Mouse (Mus musculus) lung, postnatal 25 days (tissue): Measurements from ENCODE around the gene Ccr6.

Experiments
- DNase-seq: peaks from one replicate; pipeline ENCODE4 v3.0.0; 2022; ENCODE audit warnings: low spot score

Gene Ccr6

DNA sequence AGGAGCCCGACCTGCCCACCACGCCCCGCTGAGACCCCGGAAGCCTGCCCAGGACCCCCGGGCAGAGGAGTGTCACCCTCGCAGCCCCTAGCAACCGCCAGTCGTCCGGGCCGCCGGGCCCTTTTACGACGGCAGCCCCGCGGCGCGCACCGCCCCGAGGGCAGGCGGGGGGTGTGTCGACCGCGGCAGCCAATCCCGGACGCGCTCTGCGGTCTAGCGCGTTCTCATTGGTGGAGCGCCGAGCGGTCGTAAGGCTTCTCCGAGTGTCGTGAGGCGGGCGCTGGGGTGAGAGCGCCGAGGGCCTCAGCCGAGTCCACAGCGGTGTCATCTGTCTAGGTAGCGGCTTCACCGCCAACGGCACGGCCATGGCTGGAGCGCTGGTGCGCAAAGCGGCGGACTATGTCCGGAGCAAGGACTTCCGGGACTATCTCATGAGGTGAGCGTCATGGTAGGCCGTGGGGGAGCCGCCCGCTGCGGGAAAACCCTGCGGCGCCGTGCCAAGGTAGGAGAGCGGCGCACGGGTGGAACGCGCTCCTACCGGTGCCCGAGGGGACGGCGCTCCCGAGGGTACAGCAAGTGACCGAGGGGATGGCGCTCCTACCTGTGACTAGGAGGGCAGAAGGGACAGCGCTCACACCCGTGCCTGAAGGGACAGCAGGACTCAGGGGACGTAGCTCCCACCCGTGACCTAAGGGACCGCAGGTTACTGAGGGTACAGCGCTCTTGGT, 47.8 kb downstream of the Ccr6 start:
- peak; percentile 96 for DNase-seq

DNA sequence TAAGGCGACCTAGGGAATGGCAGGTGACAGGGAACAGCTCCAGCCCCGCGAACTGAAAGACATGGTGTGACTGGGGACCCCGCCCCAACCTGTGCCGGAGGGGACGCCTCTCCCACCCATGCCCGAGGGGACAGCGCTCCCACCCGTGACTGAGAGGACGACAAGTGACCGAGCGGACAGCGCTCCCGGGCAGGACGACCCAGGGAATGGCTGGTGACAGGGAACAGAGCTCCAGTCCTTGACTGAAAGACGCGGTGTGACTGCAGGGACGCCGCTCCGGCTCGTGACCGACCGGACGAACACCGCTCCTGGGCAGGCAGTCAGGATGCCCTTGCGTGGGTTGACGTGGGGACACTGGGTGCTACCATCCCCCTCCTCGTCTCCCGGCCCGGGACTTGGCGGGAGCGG, 48.4 kb downstream of the Ccr6 start:
- peak; percentile 26 for DNase-seq

GRCm38 (mm10) chr17:8285056-8285455, 49.2 kb downstream of the Ccr6 start:
- no peak for DNase-seq

GRCm38 (mm10) chr17:8286987-8287386, 51.1 kb downstream of the Ccr6 start:
- DNase-seq: no peak

- DNase-seq: no peak
Measured at GRCm38 (mm10) chr17:8289993-8290679, 54.3 kb downstream of the Ccr6 start.

DNA sequence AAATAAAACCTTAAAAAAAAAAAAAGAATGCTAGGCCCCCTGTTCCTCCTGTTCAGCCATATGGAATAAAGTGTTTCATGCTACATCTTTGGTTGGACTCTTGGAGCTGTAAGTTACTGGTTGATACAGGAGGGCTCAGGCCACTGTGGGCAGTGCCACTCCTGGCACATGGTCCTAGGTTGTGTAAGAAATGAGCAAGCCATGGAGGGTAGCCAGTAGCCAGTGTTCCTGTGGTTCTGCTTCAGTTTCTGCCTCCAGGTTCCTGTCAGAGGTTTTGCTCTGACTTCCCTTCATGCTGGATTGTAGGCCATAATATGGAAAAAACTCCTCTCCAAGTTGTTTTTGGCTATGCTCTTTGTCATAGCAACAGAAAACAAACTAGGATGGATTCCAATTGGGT, 54.9 kb downstream of the Ccr6 start:
- DNase-seq: no peak

- no peak for DNase-seq
Measured at GRCm38 (mm10) chr17:8295825-8296224, 60.0 kb downstream of the Ccr6 start.

DNA sequence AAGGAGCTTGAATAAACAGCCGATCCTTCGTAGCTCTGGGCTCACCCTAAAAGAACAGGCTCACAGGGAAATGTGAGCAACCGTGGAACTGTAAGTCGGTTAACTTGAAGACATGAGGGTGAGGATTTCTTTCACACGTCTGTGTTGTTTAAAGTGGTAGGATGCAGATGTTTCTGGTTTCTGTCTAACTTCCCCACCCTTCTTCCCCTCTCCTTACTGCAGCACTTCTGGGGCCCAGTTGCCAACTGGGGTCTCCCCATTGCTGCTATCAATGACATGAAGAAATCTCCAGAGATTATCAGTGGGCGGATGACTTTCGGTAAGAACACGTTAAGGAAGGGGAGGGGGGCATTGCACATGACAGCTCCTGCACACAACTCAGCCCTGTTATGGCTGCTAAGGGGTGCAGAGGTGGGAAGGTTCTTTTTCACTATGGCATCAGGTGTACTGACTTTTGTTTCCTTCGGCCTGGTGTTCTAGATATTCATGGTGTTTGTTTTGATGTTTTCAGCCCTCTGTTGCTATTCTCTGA, 60.5 kb downstream of the Ccr6 start:
- DNase-seq: no peak

DNA sequence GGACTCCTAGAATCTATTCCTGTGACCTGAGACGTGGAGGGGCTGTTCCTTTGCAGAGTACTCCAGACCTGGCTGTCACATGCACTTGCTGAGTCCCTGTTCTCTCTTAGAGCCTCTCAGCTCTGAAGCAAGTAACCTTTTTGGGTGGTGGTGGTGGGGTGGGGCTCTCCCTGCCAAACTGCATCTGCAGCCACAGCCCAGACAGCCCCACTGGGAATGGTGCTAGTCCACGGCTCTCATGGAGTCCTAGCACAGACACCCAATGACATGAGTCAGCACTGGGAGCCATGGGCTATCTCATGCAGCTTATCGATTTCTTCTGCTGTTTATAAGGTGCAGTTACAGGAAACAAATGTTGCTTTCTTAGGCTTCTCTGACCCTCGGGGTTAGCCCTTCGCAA, 61.9 kb downstream of the Ccr6 start:
- no peak for DNase-seq

DNA sequence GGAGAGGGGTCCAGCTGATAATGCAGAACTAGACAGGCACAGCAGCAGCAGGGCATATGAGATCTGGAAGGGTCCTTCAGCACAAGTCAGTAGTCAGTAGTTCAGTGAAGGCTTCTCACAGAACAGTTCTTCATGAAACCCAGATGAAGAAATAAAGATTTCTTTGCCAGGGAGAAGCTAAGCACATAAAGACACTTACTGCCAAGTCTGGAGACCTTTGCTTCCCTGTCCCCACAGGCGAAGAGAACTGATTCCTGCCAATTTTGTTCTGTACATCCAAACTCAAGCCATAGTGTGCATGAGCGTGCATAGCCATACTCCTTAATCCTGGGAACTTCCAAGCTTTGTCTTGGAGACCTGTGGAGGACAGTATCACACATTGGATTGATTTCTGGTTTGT, 62.4 kb downstream of the Ccr6 start:
- no peak for DNase-seq

DNA sequence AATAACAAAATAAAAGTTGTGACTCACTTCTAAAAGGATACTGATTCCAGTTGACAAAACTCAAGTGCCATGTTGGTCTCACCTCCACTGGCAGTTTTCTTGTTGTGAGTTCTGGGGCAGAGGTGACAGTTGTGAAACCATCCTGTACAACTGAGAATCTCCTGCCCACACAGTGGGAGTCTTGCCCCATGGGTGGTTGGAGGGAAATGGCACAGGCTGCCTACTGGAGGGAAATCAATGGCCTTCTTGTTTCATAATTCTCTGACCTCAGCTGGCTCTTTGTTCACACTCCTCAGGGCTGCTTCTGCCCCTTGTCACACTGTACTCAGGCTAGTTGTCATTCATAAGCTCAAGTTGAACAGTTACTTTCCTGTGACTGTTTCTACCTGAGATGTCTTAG, 63.7 kb downstream of the Ccr6 start:
- DNase-seq: peak; percentile 35

DNA sequence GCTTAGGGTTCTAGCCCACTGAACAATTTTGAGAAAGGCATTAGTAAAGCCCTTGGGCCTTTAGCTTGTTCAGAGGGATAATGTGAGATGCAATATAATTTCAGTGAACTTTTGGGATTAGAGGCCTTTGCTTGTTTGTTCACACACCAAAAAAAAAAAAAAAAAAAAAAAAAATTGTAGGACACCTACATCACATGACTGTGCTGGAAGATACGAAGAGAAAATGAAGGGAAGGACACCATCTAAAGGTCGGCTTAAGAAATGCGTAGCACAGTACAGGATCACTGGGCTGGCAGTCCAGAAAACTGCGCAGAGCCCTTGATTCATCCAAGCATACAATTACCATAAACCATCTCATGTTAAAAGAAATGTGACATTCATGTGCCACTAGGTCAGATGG, 65.7 kb downstream of the Ccr6 start:
- no peak for DNase-seq

DNA sequence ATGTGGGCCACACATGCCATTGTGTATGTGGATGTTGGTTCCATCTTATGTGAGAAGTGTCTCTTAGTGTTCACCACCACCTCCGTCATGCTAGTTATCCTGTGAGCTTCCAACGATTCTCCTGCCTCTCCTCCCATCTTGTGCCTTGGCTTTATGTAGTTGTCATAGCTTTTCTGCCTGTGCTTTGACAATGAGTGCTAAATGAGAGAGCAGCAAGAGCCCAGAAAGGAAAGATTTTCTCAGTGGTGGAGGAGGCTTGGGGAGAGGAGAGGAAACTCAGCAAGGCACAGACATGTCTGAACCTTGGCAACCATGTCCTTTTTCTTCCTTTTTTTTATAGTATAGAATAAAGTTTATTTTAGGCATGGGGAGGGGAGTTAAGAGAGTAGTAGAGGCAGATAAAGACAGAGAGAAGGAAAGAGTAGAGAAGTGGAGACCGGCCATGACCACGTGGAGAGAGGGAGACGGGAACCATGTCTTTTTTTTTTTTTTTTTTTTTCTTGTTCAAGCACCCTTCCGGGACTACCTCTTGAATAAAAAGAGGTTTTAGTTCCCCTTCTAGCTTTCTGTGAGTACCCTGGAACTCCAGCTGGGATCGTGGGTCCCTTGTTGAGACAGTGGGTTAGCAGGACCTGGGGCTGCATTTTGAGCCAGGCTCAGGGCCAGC, 67.1 kb downstream of the Ccr6 start:
- DNase-seq: no peak

GRCm38 (mm10) chr17:8303671-8304070, 67.8 kb downstream of the Ccr6 start:
- no peak for DNase-seq

- no peak for DNase-seq
Measured at GRCm38 (mm10) chr17:8305801-8306200, 70.0 kb downstream of the Ccr6 start.
